Mouse (Mus musculus): ENCODE data around the gene Fgf15. TPM values are rescaled to one million over a fixed set of nuclear protein-coding genes. Genes with fewer than 3 reads are reported as not detected.
"Not testable (repeated sequence)": the region's sequence is repeated elsewhere in the genome, so short reads cannot be mapped to it uniquely, and the experiment has no call there.

Gene Fgf15
- polyA plus RNA-seq, 1 experiment from 2014 or later = 19.7 TPM

GRCm38 (mm10) chr7:144894191-144894590 is 2.1 kb upstream of the Fgf15 start:
- H3K27me3 ChIP-seq (replicated peaks; ENCODE audit: low read depth, poor library complexity, severe bottlenecking) = peaks cover 89% of the 10 kb centered on the region
- H3K4me3 ChIP-seq = no peak overlapping the region; the same call in 1 of the 2 replicates
- DNase-seq (ENCODE audit: low spot score) = peak; percentile 55
- H3K36me3 ChIP-seq (replicated peaks) = no peaks in the 10 kb centered on the region
- no peak overlapping the region for H3K27ac ChIP-seq (replicated peaks)
- no peaks in the 10 kb centered on the region for H3K9me3 ChIP-seq
- WGBS = 5% methylated on average over 5 of the region's 5 CpGs
- H3K4me1 ChIP-seq = peaks cover 45% of the 10 kb centered on the region

- WGBS = 2% methylated on average over 4 of the region's 4 CpGs
- Histone ChIP-seq H3K4me3 (peak overlapping the region; percentile 62), H3K27me3 (replicated peaks; ENCODE audit: low read depth, poor library complexity, severe bottlenecking) (peaks cover 89% of the 10 kb centered on the region), H3K9me3 (no peaks in the 10 kb centered on the region), H3K36me3 (replicated peaks) (no peaks in the 10 kb centered on the region), H3K4me1 (peaks cover 44% of the 10 kb centered on the region), H3K27ac (replicated peaks) (no peak overlapping the region; the same call in 1 of the 2 replicates)
- DNase-seq (ENCODE audit: low spot score) = no peak
Observed at GRCm38 (mm10) chr7:144894706-144895105, 1.6 kb upstream of the Fgf15 start.

- peak; percentile 84 for DNase-seq (ENCODE audit: low spot score)
- WGBS = under 1% methylated on average over 37 of the region's 37 CpGs
- Histone ChIP-seq H3K27ac (replicated peaks) (peak overlapping the region; percentile 74), H3K4me1 (peaks cover 44% of the 10 kb centered on the region), H3K9me3 (no peaks in the 10 kb centered on the region), H3K27me3 (replicated peaks; ENCODE audit: low read depth, poor library complexity, severe bottlenecking) (peaks cover 89% of the 10 kb centered on the region), H3K4me3 (peak overlapping the region; percentile 62), H3K36me3 (replicated peaks) (no peaks in the 10 kb centered on the region)
Observed at GRCm38 (mm10) chr7:144895305-144896111, 823 bp upstream of the Fgf15 start.

GRCm38 (mm10) chr7:144898506-144898905 is 2.2 kb downstream of the Fgf15 start:
- H3K4me1 ChIP-seq = peaks cover 44% of the 10 kb centered on the region
- DNase-seq (ENCODE audit: low spot score) = no peak
- WGBS = 19% methylated on average over 6 of the region's 6 CpGs
- H3K27me3 ChIP-seq (replicated peaks; ENCODE audit: low read depth, poor library complexity, severe bottlenecking) = peaks cover 80% of the 10 kb centered on the region
- no peaks in the 10 kb centered on the region for H3K36me3 ChIP-seq (replicated peaks)
- H3K27ac ChIP-seq (replicated peaks) = no peak overlapping the region
- H3K9me3 ChIP-seq = no peaks in the 10 kb centered on the region
- peak overlapping the region; percentile 62 for H3K4me3 ChIP-seq

- Histone ChIP-seq H3K4me1 (peaks cover 12% of the 10 kb centered on the region), H3K27me3 (replicated peaks; ENCODE audit: low read depth, poor library complexity, severe bottlenecking) (peaks cover 32% of the 10 kb centered on the region)
- H3K36me3 ChIP-seq (replicated peaks); DNase-seq (ENCODE audit: low spot score); H3K27ac ChIP-seq (replicated peaks); H3K4me3 ChIP-seq; H3K9me3 ChIP-seq: not testable (repeated sequence)
- 90% methylated on average over 3 of the region's 3 CpGs for WGBS
Observed at GRCm38 (mm10) chr7:144905514-144905913, 9.2 kb downstream of the Fgf15 start.

GRCm38 (mm10) chr7:144906708-144907397 is 10.5 kb downstream of the Fgf15 start:
- peak overlapping the region; percentile 45 for H3K4me3 ChIP-seq
- peak overlapping the region; percentile 30; the same call in 1 of the 2 replicates for H3K27ac ChIP-seq (replicated peaks)
- peak; percentile 84 for DNase-seq (ENCODE audit: low spot score)
- H3K9me3 ChIP-seq = no peaks in the 10 kb centered on the region
- peaks cover 12% of the 10 kb centered on the region for H3K4me1 ChIP-seq
- H3K36me3 ChIP-seq (replicated peaks) = no peaks in the 10 kb centered on the region
- H3K27me3 ChIP-seq (replicated peaks; ENCODE audit: low read depth, poor library complexity, severe bottlenecking) = peaks cover 20% of the 10 kb centered on the region
- 10% methylated on average over 28 of the region's 28 CpGs for WGBS

- WGBS = 14% methylated on average over 8 of the region's 8 CpGs
Observed at GRCm38 (mm10) chr7:144907793-144908192, 11.5 kb downstream of the Fgf15 start.

GRCm38 (mm10) chr7:144908705-144909104 is 12.4 kb downstream of the Fgf15 start:
- Histone ChIP-seq H3K4me1 (peaks cover 12% of the 10 kb centered on the region), H3K9me3 (no peaks in the 10 kb centered on the region), H3K27me3 (replicated peaks; ENCODE audit: low read depth, poor library complexity, severe bottlenecking) (peaks cover 20% of the 10 kb centered on the region), H3K27ac (replicated peaks) (no peak overlapping the region), H3K4me3 (no peak overlapping the region), H3K36me3 (replicated peaks) (no peaks in the 10 kb centered on the region)
- DNase-seq (ENCODE audit: low spot score) = no peak
- WGBS = 30% methylated on average over 7 of the region's 7 CpGs

More at GRCm38 (mm10) chr7:144907793-144908192, 11.5 kb downstream of the Fgf15 start:
- Histone ChIP-seq H3K36me3 (replicated peaks) (no peaks in the 10 kb centered on the region), H3K27ac (replicated peaks) (no peak overlapping the region), H3K9me3 (no peaks in the 10 kb centered on the region), H3K27me3 (replicated peaks; ENCODE audit: low read depth, poor library complexity, severe bottlenecking) (peaks cover 20% of the 10 kb centered on the region), H3K4me3 (no peak overlapping the region), H3K4me1 (peaks cover 12% of the 10 kb centered on the region)
- DNase-seq (ENCODE audit: low spot score) = peak; percentile 35

- Histone ChIP-seq H3K4me3 (no peak overlapping the region), H3K4me1 (peaks cover 21% of the 10 kb centered on the region), H3K27me3 (replicated peaks; ENCODE audit: low read depth, poor library complexity, severe bottlenecking) (peaks cover 15% of the 10 kb centered on the region), H3K9me3 (no peaks in the 10 kb centered on the region), H3K36me3 (replicated peaks) (no peaks in the 10 kb centered on the region), H3K27ac (replicated peaks) (no peak overlapping the region)
- WGBS = 77% methylated on average over 1 of the region's 1 CpGs
- no peak for DNase-seq (ENCODE audit: low spot score)
Observed at GRCm38 (mm10) chr7:144911121-144911520, 14.8 kb downstream of the Fgf15 start.

- Histone ChIP-seq H3K4me1 (peaks cover 20% of the 10 kb centered on the region), H3K9me3 (no peaks in the 10 kb centered on the region), H3K4me3 (no peak overlapping the region), H3K27ac (replicated peaks) (no peak overlapping the region), H3K27me3 (replicated peaks; ENCODE audit: low read depth, poor library complexity, severe bottlenecking) (peaks cover 11% of the 10 kb centered on the region), H3K36me3 (replicated peaks) (peaks cover 7% of the 10 kb centered on the region)
- DNase-seq (ENCODE audit: low spot score) = no peak
- 80% methylated on average over 4 of the region's 4 CpGs for WGBS
Observed at GRCm38 (mm10) chr7:144912897-144913296, 16.6 kb downstream of the Fgf15 start.

- H3K4me3 ChIP-seq = peak overlapping the region; percentile 93
- 7% methylated on average over 17 of the region's 17 CpGs for WGBS
Observed at GRCm38 (mm10) chr7:144914296-144914947, 18.1 kb downstream of the Fgf15 start.

GRCm38 (mm10) chr7:144914948-144915750 is 18.8 kb downstream of the Fgf15 start, which contains the start of gene LTO1:
LTO1 (plus strand) TSS chr7:144915100.
- Histone ChIP-seq H3K9me3 (no peaks in the 10 kb centered on the region), H3K4me3 (peak within 1 kb of the TSS; percentile 93), H3K4me1 (peaks cover 14% of the 10 kb centered on the region), H3K27me3 (replicated peaks; ENCODE audit: low read depth, poor library complexity, severe bottlenecking) (no peaks in the 10 kb centered on the region), H3K27ac (replicated peaks) (peak within 1 kb of the TSS; percentile 85), H3K36me3 (replicated peaks) (peaks cover 28% of the 10 kb centered on the region)
- peak; percentile 92 for DNase-seq (ENCODE audit: low spot score)
- under 1% methylated on average over 55 of the region's 55 CpGs for WGBS

More at GRCm38 (mm10) chr7:144914296-144914947, 18.1 kb downstream of the Fgf15 start:
- DNase-seq (ENCODE audit: low spot score) = no peak
- Histone ChIP-seq H3K4me1 (peaks cover 14% of the 10 kb centered on the region), H3K36me3 (replicated peaks) (peaks cover 20% of the 10 kb centered on the region), H3K27ac (replicated peaks) (peak overlapping the region; percentile 85), H3K9me3 (no peaks in the 10 kb centered on the region), H3K27me3 (replicated peaks; ENCODE audit: low read depth, poor library complexity, severe bottlenecking) (no peaks in the 10 kb centered on the region)
